Mouse (Mus musculus): ENCODE measurements around the gene Lrp8. TPM values are rescaled to one million over a fixed set of nuclear protein-coding genes. Genes with fewer than 3 reads are reported as not detected.

Gene Lrp8
- total RNA-seq, 2 experiments from 2014 or later = 0.97 to 1.1 TPM

- intact Hi-C loops (cut with DNase I) = loop anchor here (10.0 kb wide), 1 partner anchor 419 kb away; no protein-coding TSS in a partner anchor
- no peak for DNase-seq
Measured at GRCm38 (mm10) chr4:107843687-107844086, 41.6 kb downstream of the Lrp8 start.

GRCm38 (mm10) chr4:107844971-107845370, 42.9 kb downstream of the Lrp8 start:
- intact Hi-C loops (cut with DNase I) = loop anchor here (1.0 to 10.0 kb wide), 2 partner anchors 107 to 420 kb away; no protein-coding TSS in a partner anchor
- peak; percentile 75 to 83 for DNase-seq

- intact Hi-C loops (cut with DNase I) = loop anchor here (10.0 kb wide), 1 partner anchor 422 kb away; no protein-coding TSS in a partner anchor
- DNase-seq = no peak
Measured at GRCm38 (mm10) chr4:107846795-107847194, 44.7 kb downstream of the Lrp8 start.

GRCm38 (mm10) chr4:107848546-107848945, 46.5 kb downstream of the Lrp8 start:
- intact Hi-C loops (cut with DNase I) = loop anchor here (10.0 kb wide), 1 partner anchor 424 kb away; no protein-coding TSS in a partner anchor
- no peak for DNase-seq

- intact Hi-C loops (cut with DNase I) = loop anchor here (10.0 kb wide), 1 partner anchor 425 kb away; no protein-coding TSS in a partner anchor
- no peak for DNase-seq
Measured at GRCm38 (mm10) chr4:107849621-107850020, 47.6 kb downstream of the Lrp8 start.

- no peak for DNase-seq
- intact Hi-C loops (cut with DNase I) = no loop called here
Measured at GRCm38 (mm10) chr4:107850091-107850490, 48.0 kb downstream of the Lrp8 start.

- intact Hi-C loops (cut with DNase I) = no loop called here
- no peak for DNase-seq
Measured at GRCm38 (mm10) chr4:107853333-107853732, 51.3 kb downstream of the Lrp8 start.

GRCm38 (mm10) chr4:107853836-107854235, 51.8 kb downstream of the Lrp8 start:
- DNase-seq = no peak
- intact Hi-C loops (cut with DNase I) = no loop called here

GRCm38 (mm10) chr4:107856958-107857686, 55.1 kb downstream of the Lrp8 start:
- no peak for DNase-seq
- intact Hi-C loops (cut with DNase I) = no loop called here

- intact Hi-C loops (cut with DNase I) = no loop called here
- no peak for DNase-seq
Measured at GRCm38 (mm10) chr4:107858995-107859394, 56.9 kb downstream of the Lrp8 start.

- no peak for DNase-seq
- intact Hi-C loops (cut with DNase I) = no loop called here
Measured at GRCm38 (mm10) chr4:107864866-107865265, 62.8 kb downstream of the Lrp8 start.

GRCm38 (mm10) chr4:107879254-107880050, 77.4 kb downstream of the Lrp8 start, which contains the start of gene Magoh:
TSS of gene Magoh (plus strand) at chr4:107879755.
- peak; percentile 94 to 97 for DNase-seq
- intact Hi-C loops (cut with DNase I) = no loop called here

GRCm38 (mm10) chr4:107881631-107882030, 79.6 kb downstream of the Lrp8 start:
- intact Hi-C loops (cut with DNase I) = no loop called here
- no peak for DNase-seq

- DNase-seq = no peak
- intact Hi-C loops (cut with DNase I) = no loop called here
Measured at GRCm38 (mm10) chr4:107886371-107886770, 84.3 kb downstream of the Lrp8 start.

- intact Hi-C loops (cut with DNase I) = no loop called here
- no peak for DNase-seq
Measured at GRCm38 (mm10) chr4:107889385-107889730, 87.3 kb downstream of the Lrp8 start.

GRCm38 (mm10) chr4:107889731-107890432, 87.8 kb downstream of the Lrp8 start, which contains the start of gene 0610037L13Rik:
TSS of gene 0610037L13Rik (plus strand) at chr4:107889813.
- intact Hi-C loops (cut with DNase I) = loop anchor here (2.0 to 10.0 kb wide), 2 partner anchors 33 to 435 kb away; partner anchors contain the start of genes Coa7 and Cpt2
- DNase-seq = peak; percentile 93 to 94

- DNase-seq = no peak
- intact Hi-C loops (cut with DNase I) = loop anchor here (10.0 kb wide), 1 partner anchor 432 kb away; the partner anchor contains the start of gene Coa7
Measured at GRCm38 (mm10) chr4:107892663-107893062, 90.6 kb downstream of the Lrp8 start.

GRCm38 (mm10) chr4:107899211-107899927, 97.3 kb downstream of the Lrp8 start:
- DNase-seq = no peak
- intact Hi-C loops (cut with DNase I) = loop anchor here (10.0 kb wide), 1 partner anchor 425 kb away; the partner anchor contains the start of gene Coa7

- intact Hi-C loops (cut with DNase I) = no loop called here
- no peak for DNase-seq
Measured at GRCm38 (mm10) chr4:107900206-107900605, 98.1 kb downstream of the Lrp8 start.

GRCm38 (mm10) chr4:107904252-107904651, 102.2 kb downstream of the Lrp8 start:
- intact Hi-C loops (cut with DNase I) = no loop called here
- DNase-seq = no peak
